ENCODE assay signal across 22 mouse cellular contexts in genomic region chr8:122056113-122056512, GRCm38 (mm10).
A peak's percentile ranks its signal among the peaks of the same experiment; 100 is the strongest.
DNase-seq lines count a peak whose midpoint lies in the region; ATAC-seq and TF ChIP-seq lines count a peak whose summit lies in the region.
"Had no signal": no experiment of that assay in that cellular context is flagged by ENCODE, and none has a peak within 500 bp of the region (broad histone marks: within the 10 kb centered on the region; RNA-seq: fewer than 3 reads in every experiment).

No protein-coding gene starts in this region.

- H3K4me3 ChIP-seq in gastrocnemius, adult 2 months = no peak overlapping the region
- no peak overlapping the region for H3K4me3 ChIP-seq in kidney, embryonic 15.5 days (replicated peaks)
- no peak overlapping the region for H3K4me3 ChIP-seq in embryonic facial prominence, embryonic 13.5 days
- no peak overlapping the region for H3K4me3 ChIP-seq in stomach, embryonic 16.5 days (replicated peaks; ENCODE audit: low read length)
- H3K4me3 ChIP-seq: embryonic facial prominence, embryonic 15.5 days; limb, embryonic 10.5 days; liver, embryonic 15.5 days had no signal

- peak; percentile 54 for ATAC-seq in kidney, embryonic 15.5 days (replicated peaks; ENCODE audit: low FRiP score)
- ATAC-seq in embryonic facial prominence, embryonic 13.5 days (ENCODE audit: insufficient number of reproducible peaks, insufficient read depth, low FRiP score, low TSS enrichment, low read depth) = no peak
- ATAC-seq in stomach, embryonic 16.5 days (ENCODE audit: insufficient read depth, low FRiP score) = peak; percentile 24; the same call in 1 of the 2 replicates
- ATAC-seq: forebrain, embryonic 16.5 days had no signal

- H3K27ac ChIP-seq in gastrocnemius, adult 2 months = peak overlapping the region; percentile 61; the same call in 1 of the 2 replicates
- H3K27ac ChIP-seq in kidney, embryonic 15.5 days = peak overlapping the region; percentile 46
- H3K27ac ChIP-seq in embryonic facial prominence, embryonic 13.5 days = no peak overlapping the region
- H3K27ac ChIP-seq in stomach, embryonic 16.5 days (ENCODE audit: low read length) = peak overlapping the region; percentile 42
- H3K27ac ChIP-seq: embryonic facial prominence, embryonic 15.5 days; liver, embryonic 15.5 days; macrophage had no signal

- no peak for TF ChIP-seq CTCF in gastrocnemius, adult 2 months (IDR thresholded peaks at IDR 0.05)

- WGBS in kidney, embryonic 15.5 days = 14% methylated on average over 1 of the region's 1 CpGs
- 17% methylated on average over 1 of the region's 1 CpGs for WGBS in embryonic facial prominence, embryonic 13.5 days
- WGBS in stomach, embryonic 16.5 days = 22% methylated on average over 1 of the region's 1 CpGs

- no peaks in the 10 kb centered on the region for H3K9me3 ChIP-seq in kidney, embryonic 15.5 days (replicated peaks)
- H3K9me3 ChIP-seq in embryonic facial prominence, embryonic 13.5 days = no peaks in the 10 kb centered on the region
- H3K9me3 ChIP-seq in stomach, embryonic 16.5 days (replicated peaks; ENCODE audit: control insufficient read depth, low read length) = no peaks in the 10 kb centered on the region
- H3K9me3 ChIP-seq: embryonic facial prominence, embryonic 15.5 days; G1E; limb, embryonic 10.5 days; liver, embryonic 15.5 days had no signal

- H3K4me2 ChIP-seq in kidney, embryonic 15.5 days = no peak overlapping the region
- H3K4me2 ChIP-seq in embryonic facial prominence, embryonic 13.5 days = no peak overlapping the region
- H3K4me2 ChIP-seq in stomach, embryonic 16.5 days (ENCODE audit: low read depth, low read length) = no peak overlapping the region
- H3K4me2 ChIP-seq: embryonic facial prominence, embryonic 15.5 days; liver, embryonic 15.5 days had no signal

- intact Hi-C loops in gastrocnemius, adult 2 months (cut with DNase I) = no loop called here

- H3K27me3 ChIP-seq in kidney, embryonic 15.5 days = no peaks in the 10 kb centered on the region; the same call in 1 of the 2 replicates
- no peaks in the 10 kb centered on the region for H3K27me3 ChIP-seq in embryonic facial prominence, embryonic 13.5 days
- H3K27me3 ChIP-seq in stomach, embryonic 16.5 days (ENCODE audit: control insufficient read depth, insufficient read depth, low read length) = no peaks in the 10 kb centered on the region
- H3K27me3 ChIP-seq: embryonic facial prominence, embryonic 15.5 days; liver, embryonic 15.5 days; Patski had no signal

- DNase-seq in gastrocnemius, adult 2 months = no peak
- no peak for DNase-seq in gastrocnemius, postnatal 25 days
- no peak for DNase-seq in kidney, postnatal 14 days
- no peak for DNase-seq in lung, postnatal 4 days
- DNase-seq in urinary bladder, postnatal 36 days (ENCODE audit: low spot score in 2 of 2) = no peak
- DNase-seq: cerebellum, adult 11 months; cerebellum, postnatal 10 days; gastrocnemius, postnatal 14 days; heart, adult 18-20 months; liver; thymus, adult 2 months; thymus, postnatal 4 days had no signal

- H3K4me1 ChIP-seq in kidney, embryonic 15.5 days = peaks cover 38% of the 10 kb centered on the region
- peaks cover 23% of the 10 kb centered on the region for H3K4me1 ChIP-seq in embryonic facial prominence, embryonic 13.5 days
- H3K4me1 ChIP-seq in stomach, embryonic 16.5 days (ENCODE audit: control insufficient read depth, insufficient read depth, low read length) = peaks cover 25% of the 10 kb centered on the region
- H3K4me1 ChIP-seq: liver, embryonic 15.5 days had no signal

- H3K9ac ChIP-seq in kidney, embryonic 15.5 days = no peak overlapping the region
- 0 out of 2 replicates have a peak overlapping the region, but pooled peaks have one; percentile 16 for H3K9ac ChIP-seq in embryonic facial prominence, embryonic 13.5 days
- H3K9ac ChIP-seq in stomach, embryonic 16.5 days (ENCODE audit: low read length) = no peak overlapping the region
- H3K9ac ChIP-seq: embryonic facial prominence, embryonic 15.5 days; liver, embryonic 15.5 days had no signal

- H3K36me3 ChIP-seq in kidney, embryonic 15.5 days = no peaks in the 10 kb centered on the region
- no peaks in the 10 kb centered on the region for H3K36me3 ChIP-seq in embryonic facial prominence, embryonic 13.5 days
- H3K36me3 ChIP-seq in stomach, embryonic 16.5 days (ENCODE audit: control insufficient read depth, insufficient read depth, low read length) = no peaks in the 10 kb centered on the region
- H3K36me3 ChIP-seq: embryonic facial prominence, embryonic 15.5 days; limb, embryonic 10.5 days; liver, embryonic 15.5 days had no signal
